Mouse (Mus musculus) liver, embryonic 16.5 days (tissue): Measurements from ENCODE around the gene Sptan1. TPM values are rescaled to one million over a fixed set of nuclear protein-coding genes. Genes with fewer than 3 reads are reported as not detected.

Source experiments
- ATAC-seq: fragments of 200-750 bp; cut with Nextera tagmentation; 2 replicates; pipeline ENCODE4 v1.8.0; 2017; ENCODE audit warnings: low read depth, mild to moderate bottlenecking, moderate number of reproducible peaks, moderate library complexity
- H3K27ac ChIP-seq: fragments of 300-500 bp; sonication (generic); 2 replicates; pipeline ENCODE4 v1.5.1; 2014; ENCODE audit warnings: mild to moderate bottlenecking, low read length
- H3K27me3 ChIP-seq: fragments of 300-500 bp; sonication (generic); 2 replicates; pipeline ENCODE4 v1.6.1; 2014; ENCODE audit warnings: low read depth, low read length, mixed read lengths; ENCODE audit not compliant: control insufficient read depth, insufficient read depth
- H3K36me3 ChIP-seq: fragments of 300-500 bp; sonication (generic); 2 replicates; pipeline ENCODE4 v1.6.1; 2014; ENCODE audit warnings: mild to moderate bottlenecking; ENCODE audit not compliant: control insufficient read depth, insufficient read depth
- H3K4me1 ChIP-seq: fragments of 300-500 bp; sonication (generic); 2 replicates; pipeline ENCODE4 v1.6.1; 2014; ENCODE audit warnings: low read depth, low read length, mixed read lengths; ENCODE audit not compliant: control insufficient read depth
- H3K4me2 ChIP-seq: fragments of 300-500 bp; sonication (generic); 2 replicates; pipeline ENCODE4 v1.6.1; 2014; ENCODE audit warnings: low read depth, low read length, mixed read lengths
- H3K4me3 ChIP-seq: fragments of 300-500 bp; sonication (generic); 2 replicates; pipeline ENCODE4 v1.5.1; 2014; ENCODE audit warnings: low read depth, mild to moderate bottlenecking, low read length
- H3K9ac ChIP-seq: fragments of 300-500 bp; sonication (generic); 2 replicates; pipeline ENCODE4 v1.6.1; 2014; ENCODE audit warnings: low read depth, low read length
- H3K9me3 ChIP-seq: fragments of 300-500 bp; sonication (generic); replicated peaks from 2 replicates; pipeline ENCODE4 v1.6.1; 2016; ENCODE audit warnings: low read length; ENCODE audit not compliant: control insufficient read depth
- WGBS: fragments of 180-500 bp; shearing (Covaris S2); extraction: QIAGEN DNeasy Blood & Tissue Kit; methylation state at CpG from one replicate; pipeline ENCODE4 v1.1.7; 2014; ENCODE audit not compliant: insufficient replicate concordance; 5-methylcytosine and 5-hydroxymethylcytosine counted together
- polyA plus RNA-seq: library from polyadenylated mRNA; unstranded; fragments of >200 nt; fragmentation: Nextera tagmentation; extraction: Ambion mirVana; gene quantifications from 2 replicates; pipeline ENCODE4 v1.2.1, GENCODE M21; 2015

Sptan1 gene
- polyA plus RNA-seq, 1 experiment from 2014 or later = 19.7 TPM

DNA sequence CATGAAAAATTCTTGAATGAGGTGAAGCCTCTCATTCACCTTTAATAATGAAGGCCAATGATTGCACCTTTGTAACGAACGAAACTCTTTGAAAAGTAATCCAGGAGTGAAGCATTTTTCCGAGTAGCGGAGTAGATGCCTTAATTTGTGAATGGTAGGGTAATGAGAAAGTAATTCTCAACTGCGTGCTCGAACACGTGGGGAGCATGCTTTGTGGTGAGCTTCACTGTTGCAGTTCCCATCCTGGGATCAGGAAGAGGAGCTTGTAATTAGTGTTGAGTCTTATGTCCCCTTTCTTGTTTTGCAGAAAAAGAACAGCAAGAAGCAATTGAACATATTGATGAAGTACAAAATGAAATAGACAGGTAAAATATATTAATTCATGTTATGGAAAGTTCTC lies 102.6 kb downstream of the Sptan1 start:
- H3K9me3 ChIP-seq = no peaks in the 10 kb centered on the region
- peak overlapping the region; percentile 90 for H3K4me2 ChIP-seq
- H3K27ac ChIP-seq = no peak overlapping the region
- peaks cover 31% of the 10 kb centered on the region for H3K4me1 ChIP-seq
- 18% methylated on average over 7 of the region's 7 CpGs for WGBS
- H3K36me3 ChIP-seq = peaks cover 19% of the 10 kb centered on the region
- no peaks in the 10 kb centered on the region for H3K27me3 ChIP-seq
- H3K9ac ChIP-seq = peak overlapping the region; percentile 92
- no peak for ATAC-seq
- H3K4me3 ChIP-seq = peak overlapping the region; percentile 98

DNA sequence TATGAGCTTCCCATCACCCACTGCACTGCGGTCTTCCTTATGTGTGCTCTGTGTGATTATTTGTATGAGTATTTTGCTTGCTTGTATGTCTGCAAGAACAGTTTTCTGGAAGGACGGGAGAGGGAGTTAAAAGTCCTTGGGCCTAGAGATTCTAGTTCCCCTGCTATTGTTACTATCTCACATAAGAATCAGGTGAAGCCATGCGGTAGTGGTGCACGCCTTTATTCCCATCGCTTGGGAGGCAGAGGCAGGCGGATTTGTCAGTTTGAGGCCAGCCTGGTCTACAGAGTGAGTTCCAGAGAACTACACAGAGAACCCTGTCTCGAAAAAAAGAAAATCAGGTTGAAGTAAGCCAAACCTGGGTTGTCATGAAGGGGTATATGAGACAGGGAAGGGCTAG lies 107.5 kb downstream of the Sptan1 start:
- no peak for ATAC-seq
- Histone ChIP-seq H3K4me3 (no peak overlapping the region), H3K9me3 (no peaks in the 10 kb centered on the region), H3K36me3 (peaks cover 19% of the 10 kb centered on the region), H3K27me3 (no peaks in the 10 kb centered on the region), H3K4me2 (no peak overlapping the region), H3K4me1 (peaks cover 11% of the 10 kb centered on the region), H3K27ac (no peak overlapping the region), H3K9ac (no peak overlapping the region)
- 58% methylated on average over 7 of the region's 7 CpGs for WGBS

DNA sequence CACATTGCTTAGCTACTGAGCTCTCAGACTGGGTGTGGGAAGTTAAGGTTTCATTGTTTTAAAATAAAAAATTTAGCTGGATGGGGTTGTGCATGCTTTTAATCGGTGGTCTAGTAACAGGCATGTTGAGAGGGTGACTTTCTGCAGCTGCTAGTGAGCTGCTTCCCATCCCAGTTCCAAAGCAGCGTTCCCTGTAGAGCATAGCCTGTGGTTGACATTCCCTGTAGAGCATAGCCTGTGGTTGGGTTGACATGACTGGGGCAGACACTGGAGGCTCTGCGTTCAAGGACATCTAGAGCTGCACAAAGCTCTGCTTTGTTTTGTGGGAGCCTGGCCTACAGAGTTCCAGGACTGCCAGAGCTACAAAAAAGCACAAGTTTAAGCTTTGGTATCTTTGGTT lies 107.9 kb downstream of the Sptan1 start:
- no peak overlapping the region for H3K4me2 ChIP-seq
- peaks cover 19% of the 10 kb centered on the region for H3K36me3 ChIP-seq
- no peak overlapping the region for H3K4me3 ChIP-seq
- H3K27ac ChIP-seq = no peak overlapping the region
- H3K4me1 ChIP-seq = peaks cover 14% of the 10 kb centered on the region
- no peaks in the 10 kb centered on the region for H3K9me3 ChIP-seq
- H3K27me3 ChIP-seq = no peaks in the 10 kb centered on the region
- WGBS = 69% methylated on average over 3 of the region's 3 CpGs
- no peak for ATAC-seq
- H3K9ac ChIP-seq = no peak overlapping the region

DNA sequence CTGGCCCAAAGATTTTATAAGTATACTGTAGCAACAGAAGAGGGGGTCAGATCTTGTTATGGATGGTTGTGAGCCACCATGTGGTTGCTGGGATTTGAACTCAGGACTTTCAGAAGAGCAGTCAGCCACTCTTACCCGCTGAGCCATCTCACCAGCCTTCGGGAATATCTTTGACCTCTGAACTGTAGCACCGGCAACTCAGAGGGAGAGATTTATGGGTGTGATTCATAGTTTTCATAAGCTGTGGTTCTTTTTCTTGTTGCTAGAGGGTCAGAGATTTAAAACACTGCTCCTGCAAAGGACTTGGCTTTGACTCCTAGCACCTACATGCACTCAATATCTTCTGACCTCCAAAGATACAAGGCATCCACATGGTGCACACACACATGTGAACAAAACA lies 110.3 kb downstream of the Sptan1 start:
- no peaks in the 10 kb centered on the region for H3K27me3 ChIP-seq
- H3K4me3 ChIP-seq = no peak overlapping the region
- WGBS = 65% methylated on average over 3 of the region's 3 CpGs
- peaks cover 1% of the 10 kb centered on the region for H3K36me3 ChIP-seq
- H3K4me1 ChIP-seq = peaks cover 16% of the 10 kb centered on the region
- no peak overlapping the region for H3K4me2 ChIP-seq
- H3K9me3 ChIP-seq = no peaks in the 10 kb centered on the region
- no peak overlapping the region for H3K9ac ChIP-seq
- no peak for ATAC-seq
- no peak overlapping the region for H3K27ac ChIP-seq

DNA sequence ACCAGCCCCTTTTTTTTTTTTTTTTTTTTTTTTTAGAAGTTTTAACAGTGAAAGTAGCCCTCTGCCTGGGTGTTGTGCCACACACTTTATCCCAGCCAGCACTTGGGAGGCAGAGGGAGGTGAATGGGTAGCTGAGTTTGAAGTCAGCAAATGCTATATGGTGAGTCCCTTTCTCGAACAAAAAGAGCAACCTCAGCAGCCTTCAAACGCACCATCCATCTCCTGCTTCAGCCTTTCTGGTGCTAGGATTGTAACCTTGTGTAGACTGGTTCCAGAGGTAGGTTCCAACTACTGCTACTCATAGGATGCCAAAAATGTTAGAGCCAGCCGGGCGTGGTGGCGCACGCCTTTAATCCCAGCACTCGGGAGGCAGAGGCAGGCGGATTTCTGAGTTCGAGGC lies 111.1 kb downstream of the Sptan1 start:
- H3K9ac ChIP-seq = no peak overlapping the region
- no peak overlapping the region for H3K27ac ChIP-seq
- no peak overlapping the region for H3K4me2 ChIP-seq
- no peaks in the 10 kb centered on the region for H3K27me3 ChIP-seq
- no peak for ATAC-seq
- no peaks in the 10 kb centered on the region; the same call in none of the 2 replicates for H3K36me3 ChIP-seq
- H3K9me3 ChIP-seq = no peaks in the 10 kb centered on the region
- 77% methylated on average over 8 of the region's 9 CpGs for WGBS
- no peak overlapping the region for H3K4me3 ChIP-seq
- H3K4me1 ChIP-seq = peaks cover 16% of the 10 kb centered on the region

DNA sequence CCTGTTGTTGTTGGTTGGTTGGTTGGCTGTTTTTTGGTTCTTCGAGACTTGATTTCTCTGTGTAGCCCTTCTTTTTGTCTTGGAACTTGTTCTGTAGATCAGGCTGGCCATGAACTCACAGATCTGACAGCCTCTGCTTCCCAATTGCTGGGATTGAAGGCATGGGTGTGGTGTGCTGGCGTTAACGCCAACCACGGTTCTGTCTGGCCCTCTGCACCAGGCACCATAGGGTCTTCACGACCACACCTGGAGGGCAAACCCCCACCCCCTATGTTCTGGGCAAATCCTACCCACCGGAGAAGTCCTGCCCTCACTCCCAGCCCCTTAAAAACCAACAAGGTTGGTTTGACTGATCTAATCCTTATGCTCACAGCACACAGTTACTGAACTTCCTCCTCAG lies 111.6 kb downstream of the Sptan1 start:
- 49% methylated on average over 6 of the region's 6 CpGs for WGBS
- H3K9ac ChIP-seq = no peak overlapping the region

DNA sequence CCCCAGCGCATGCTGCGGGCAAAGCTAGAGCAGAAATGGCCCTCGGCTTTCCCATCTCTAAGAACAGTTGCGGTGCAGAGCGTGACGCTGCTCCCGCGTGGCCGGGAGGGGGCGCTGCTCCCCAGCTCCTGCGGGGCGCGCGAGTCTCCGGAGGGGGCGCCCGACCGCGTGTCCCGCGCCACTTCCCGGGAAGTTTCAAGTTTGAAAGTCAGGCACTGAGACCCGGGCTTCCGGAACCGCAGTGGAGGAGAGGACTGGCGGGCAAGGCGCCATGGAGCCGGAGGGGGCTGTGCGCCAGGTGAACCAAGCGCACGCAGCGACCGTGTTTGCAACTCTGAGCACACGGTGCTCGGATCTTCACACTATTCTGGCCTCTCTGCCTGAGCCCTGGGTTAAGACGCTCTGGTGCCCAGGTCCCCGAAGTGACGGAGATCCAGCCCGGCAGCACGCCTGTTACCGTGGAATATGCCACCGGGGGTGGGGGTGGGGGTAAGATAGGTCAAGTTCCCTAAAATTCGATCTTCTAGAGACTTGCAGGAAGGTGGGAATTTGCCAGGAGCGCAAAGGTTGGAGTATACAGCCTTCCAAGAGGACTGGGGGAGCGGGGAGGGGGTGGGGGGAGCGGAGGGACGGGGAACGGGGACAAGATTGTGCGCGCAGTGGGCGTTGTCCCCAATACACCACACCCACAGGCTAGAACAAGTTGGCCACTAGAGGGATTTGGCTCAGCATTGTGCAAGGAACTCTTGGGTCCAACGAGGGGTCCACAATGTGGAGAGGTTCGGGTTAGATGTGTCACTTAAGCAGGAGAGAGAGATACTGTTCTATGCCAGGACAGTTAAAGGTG lies 112.4 kb downstream of the Sptan1 start, which contains the start of gene Pkn3:
Gene Pkn3, plus strand, starts transcription at position 183 of the 847 bp plus-strand sequence.
- Histone ChIP-seq H3K4me3 (peak within 1 kb of the TSS; percentile 72), H3K4me1 (peaks cover 16% of the 10 kb centered on the region), H3K27me3 (no peaks in the 10 kb centered on the region), H3K9ac (peak within 1 kb of the TSS; percentile 71), H3K9me3 (no peaks in the 10 kb centered on the region), H3K36me3 (no peaks in the 10 kb centered on the region; the same call in none of the 2 replicates), H3K27ac (peak within 1 kb of the TSS; percentile 66), H3K4me2 (peak within 1 kb of the TSS; percentile 98)
- peak; percentile 75 for ATAC-seq
- WGBS = under 1% methylated on average over 53 of the region's 53 CpGs

More for the DNA sequence above, 111.6 kb downstream of the Sptan1 start:
- Histone ChIP-seq H3K27ac (no peak overlapping the region), H3K9me3 (no peaks in the 10 kb centered on the region), H3K4me1 (peaks cover 16% of the 10 kb centered on the region), H3K4me3 (peak overlapping the region; percentile 72; the same call in 1 of the 2 replicates), H3K4me2 (peak overlapping the region; percentile 98), H3K27me3 (no peaks in the 10 kb centered on the region), H3K36me3 (no peaks in the 10 kb centered on the region; the same call in none of the 2 replicates)
- ATAC-seq = 0 out of 2 replicates have a peak, but pooled peaks have one; percentile 4

DNA sequence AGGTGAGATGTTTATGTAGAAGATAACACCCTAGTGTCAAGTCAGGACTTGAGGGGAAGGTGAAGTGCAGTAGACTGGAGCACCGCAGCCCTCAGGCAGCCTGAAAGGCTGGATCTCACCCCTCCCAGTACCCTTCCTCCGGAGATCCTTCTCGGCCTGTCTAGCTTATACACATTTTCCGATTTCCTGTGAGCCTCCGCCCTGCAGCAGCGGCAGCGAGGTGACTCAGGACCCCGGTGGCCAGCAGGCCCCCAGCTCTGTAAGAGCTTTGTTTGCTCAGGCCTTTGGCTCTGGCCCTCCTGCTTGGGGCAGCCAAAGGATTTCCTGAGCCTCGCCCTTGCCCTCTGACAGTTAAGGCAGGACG lies 113.0 kb downstream of the Sptan1 start:
- peak overlapping the region; percentile 98 for H3K4me2 ChIP-seq
- H3K9me3 ChIP-seq = no peaks in the 10 kb centered on the region
- H3K4me3 ChIP-seq = peak overlapping the region; percentile 72
- ATAC-seq = peak; percentile 5; the same call in 1 of the 2 replicates
- WGBS = 6% methylated on average over 10 of the region's 10 CpGs
- H3K36me3 ChIP-seq = no peaks in the 10 kb centered on the region
- no peaks in the 10 kb centered on the region for H3K27me3 ChIP-seq
- no peak overlapping the region for H3K9ac ChIP-seq
- H3K4me1 ChIP-seq = peaks cover 16% of the 10 kb centered on the region
- no peak overlapping the region for H3K27ac ChIP-seq

DNA sequence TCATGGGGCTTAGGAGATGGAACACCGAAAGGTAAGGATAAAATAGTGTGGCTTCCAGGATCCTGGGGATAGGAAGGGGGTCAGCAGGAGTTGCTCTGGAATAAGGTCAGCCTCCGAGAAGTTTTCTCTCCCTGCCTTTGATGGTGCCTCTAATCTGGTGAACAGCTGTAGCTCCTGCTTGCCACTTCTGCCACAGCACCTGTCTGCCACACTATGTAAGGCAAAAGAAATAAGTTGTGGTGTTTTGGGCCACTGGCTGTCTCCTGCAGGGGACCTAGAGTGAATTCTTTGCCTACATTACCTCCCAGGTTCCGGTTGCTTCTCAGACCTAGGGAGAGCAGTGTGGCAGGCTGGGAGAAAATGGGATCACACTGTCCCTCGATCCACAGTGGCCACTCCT lies 113.4 kb downstream of the Sptan1 start:
- Histone ChIP-seq H3K4me3 (no peak overlapping the region; the same call in 1 of the 2 replicates), H3K27me3 (no peaks in the 10 kb centered on the region), H3K9ac (no peak overlapping the region), H3K9me3 (no peaks in the 10 kb centered on the region), H3K4me1 (peaks cover 16% of the 10 kb centered on the region), H3K36me3 (no peaks in the 10 kb centered on the region), H3K27ac (no peak overlapping the region), H3K4me2 (peak overlapping the region; percentile 98; the same call in 1 of the 2 replicates)
- ATAC-seq = no peak
- WGBS = 68% methylated on average over 4 of the region's 4 CpGs
